Mouse (Mus musculus) midbrain, embryonic 12.5 days (tissue): ENCODE measurements around the gene Slc7a5. TPM values are rescaled to one million over a fixed set of nuclear protein-coding genes. Genes with fewer than 3 reads are reported as not detected.

Source experiments
- ATAC-seq: fragments of 200-750 bp; cut with Nextera tagmentation; 2 replicates; pipeline ENCODE4 v1.8.0; 2017; ENCODE audit warnings: low read depth, moderate TSS enrichment, moderate library complexity; ENCODE audit not compliant: low FRiP score
- H3K27ac ChIP-seq: fragments of 300-500 bp; sonication (generic); replicated peaks from 2 replicates; pipeline ENCODE4 v1.5.1; 2016; ENCODE audit warnings: mild to moderate bottlenecking
- H3K27me3 ChIP-seq: fragments of 300-500 bp; sonication (generic); 2 replicates; pipeline ENCODE4 v1.6.1; 2016; ENCODE audit warnings: mild to moderate bottlenecking
- H3K36me3 ChIP-seq: fragments of 300-500 bp; sonication (generic); 2 replicates; pipeline ENCODE4 v1.6.1; 2016
- H3K4me1 ChIP-seq: fragments of 300-500 bp; sonication (generic); 2 replicates; pipeline ENCODE4 v1.6.1; 2016
- H3K4me2 ChIP-seq: fragments of 300-500 bp; sonication (generic); replicated peaks from 2 replicates; pipeline ENCODE4 v1.6.1; 2016; ENCODE audit warnings: mild to moderate bottlenecking, moderate library complexity
- H3K4me3 ChIP-seq: fragments of 300-500 bp; sonication (generic); 2 replicates; pipeline ENCODE4 v1.5.1; 2016; ENCODE audit warnings: mild to moderate bottlenecking
- H3K9ac ChIP-seq: fragments of 300-500 bp; sonication (generic); replicated peaks from 2 replicates; pipeline ENCODE4 v1.6.1; 2016; ENCODE audit warnings: mild to moderate bottlenecking, moderate library complexity
- H3K9me3 ChIP-seq: fragments of 300-500 bp; sonication (generic); 2 replicates; pipeline ENCODE4 v1.6.1; 2016; ENCODE audit warnings: mild to moderate bottlenecking
- WGBS: fragments of 180-500 bp; shearing (Covaris S2); methylation state at CpG from one replicate; pipeline ENCODE4 v1.1.7; 2016; 5-methylcytosine and 5-hydroxymethylcytosine counted together
- polyA plus RNA-seq: library from polyadenylated mRNA; unstranded; fragments of >200 nt; fragmentation: Nextera tagmentation; extraction: Ambion mirVana; gene quantifications from 2 replicates; pipeline ENCODE4 v1.2.1, GENCODE M21; 2016

Slc7a5 gene
- polyA plus RNA-seq, 1 experiment from 2014 or later = 37.6 TPM

- Histone ChIP-seq H3K9me3 (no peaks in the 10 kb centered on the region), H3K36me3 (0 out of 2 replicates have a peak, but pooled peaks cover 3% of the 10 kb centered on the region), H3K4me1 (peaks cover 46% of the 10 kb centered on the region), H3K27ac (peak overlapping the region; percentile 83), H3K4me3 (peak overlapping the region; percentile 33), H3K27me3 (0 out of 2 replicates have a peak, but pooled peaks cover 10% of the 10 kb centered on the region), H3K4me2 (peak overlapping the region; percentile 59), H3K9ac (peak overlapping the region; percentile 49)
- WGBS = 56% methylated on average over 19 of the region's 19 CpGs
- no peak for ATAC-seq
Observed at GRCm38 (mm10) chr8:121948321-121949145, 41.0 kb upstream of the Slc7a5 start.

- peak; percentile 28 for ATAC-seq
- Histone ChIP-seq H3K4me3 (peak overlapping the region; percentile 33), H3K9me3 (no peaks in the 10 kb centered on the region)
Observed at GRCm38 (mm10) chr8:121947753-121948141, 40.3 kb upstream of the Slc7a5 start.

GRCm38 (mm10) chr8:121947047-121947752 is 39.7 kb upstream of the Slc7a5 start:
- peak overlapping the region; percentile 59 for H3K4me2 ChIP-seq
- WGBS = 25% methylated on average over 19 of the region's 19 CpGs
- peak overlapping the region; percentile 25; the same call in 1 of the 2 replicates for H3K9ac ChIP-seq
- no peak for ATAC-seq
- no peaks in the 10 kb centered on the region for H3K36me3 ChIP-seq
- peak overlapping the region; percentile 33 for H3K4me3 ChIP-seq
- H3K4me1 ChIP-seq = peaks cover 37% of the 10 kb centered on the region
- peak overlapping the region; percentile 83 for H3K27ac ChIP-seq
- no peaks in the 10 kb centered on the region for H3K9me3 ChIP-seq
- H3K27me3 ChIP-seq = 0 out of 2 replicates have a peak, but pooled peaks cover 10% of the 10 kb centered on the region

More at GRCm38 (mm10) chr8:121947753-121948141, 40.3 kb upstream of the Slc7a5 start:
- peak overlapping the region; percentile 83 for H3K27ac ChIP-seq
- H3K4me2 ChIP-seq = peak overlapping the region; percentile 59
- peak overlapping the region; percentile 49 for H3K9ac ChIP-seq
- 0 out of 2 replicates have a peak, but pooled peaks cover 10% of the 10 kb centered on the region for H3K27me3 ChIP-seq
- H3K4me1 ChIP-seq = peaks cover 43% of the 10 kb centered on the region
- under 1% methylated on average over 18 of the region's 18 CpGs for WGBS
- 0 out of 2 replicates have a peak, but pooled peaks cover under 1% of the 10 kb centered on the region for H3K36me3 ChIP-seq

- Histone ChIP-seq H3K9ac (no peak overlapping the region), H3K4me3 (no peak overlapping the region), H3K4me2 (no peak overlapping the region), H3K27me3 (0 out of 2 replicates have a peak, but pooled peaks cover 10% of the 10 kb centered on the region), H3K27ac (0 out of 2 replicates have a peak overlapping the region, but pooled peaks have one; percentile 83), H3K4me1 (peaks cover 29% of the 10 kb centered on the region), H3K36me3 (no peaks in the 10 kb centered on the region), H3K9me3 (no peaks in the 10 kb centered on the region)
- ATAC-seq = no peak
- 86% methylated on average over 7 of the region's 7 CpGs for WGBS
Observed at GRCm38 (mm10) chr8:121946351-121946750, 38.9 kb upstream of the Slc7a5 start.

GRCm38 (mm10) chr8:121944831-121945230 is 37.3 kb upstream of the Slc7a5 start, which contains the start of gene Car5a:
Car5a (minus strand) TSS chr8:121944904.
- no peak within 1 kb of the TSS for H3K27ac ChIP-seq
- H3K27me3 ChIP-seq = 0 out of 2 replicates have a peak, but pooled peaks cover 10% of the 10 kb centered on the region
- H3K4me2 ChIP-seq = no peak within 1 kb of the TSS
- H3K9ac ChIP-seq = no peak within 1 kb of the TSS
- no peak within 1 kb of the TSS for H3K4me3 ChIP-seq
- H3K36me3 ChIP-seq = no peaks in the 10 kb centered on the region
- H3K4me1 ChIP-seq = peaks cover 28% of the 10 kb centered on the region
- no peaks in the 10 kb centered on the region for H3K9me3 ChIP-seq
- ATAC-seq = no peak

- H3K27ac ChIP-seq = no peak overlapping the region
- no peak for ATAC-seq
- H3K27me3 ChIP-seq = 0 out of 2 replicates have a peak, but pooled peaks cover 10% of the 10 kb centered on the region
- 86% methylated on average over 8 of the region's 8 CpGs for WGBS
- no peak overlapping the region for H3K9ac ChIP-seq
- H3K36me3 ChIP-seq = no peaks in the 10 kb centered on the region
- peaks cover 22% of the 10 kb centered on the region for H3K4me1 ChIP-seq
- no peak overlapping the region for H3K4me2 ChIP-seq
- H3K9me3 ChIP-seq = no peaks in the 10 kb centered on the region
- H3K4me3 ChIP-seq = no peak overlapping the region
Observed at GRCm38 (mm10) chr8:121943716-121944115, 36.2 kb upstream of the Slc7a5 start.

- no peak overlapping the region for H3K4me2 ChIP-seq
- H3K36me3 ChIP-seq = no peaks in the 10 kb centered on the region
- H3K4me3 ChIP-seq = no peak overlapping the region
- H3K27ac ChIP-seq = no peak overlapping the region
- peaks cover 16% of the 10 kb centered on the region for H3K4me1 ChIP-seq
- no peak overlapping the region for H3K9ac ChIP-seq
- whole genome bisulfite sequencing = 33% methylated on average over 2 of the region's 2 CpGs
- H3K27me3 ChIP-seq = 0 out of 2 replicates have a peak, but pooled peaks cover 10% of the 10 kb centered on the region
- no peaks in the 10 kb centered on the region for H3K9me3 ChIP-seq
- no peak for ATAC-seq
Observed at GRCm38 (mm10) chr8:121943057-121943540, 35.6 kb upstream of the Slc7a5 start.

GRCm38 (mm10) chr8:121938732-121939131 is 31.2 kb upstream of the Slc7a5 start:
- Histone ChIP-seq H3K27me3 (no peaks in the 10 kb centered on the region), H3K9me3 (no peaks in the 10 kb centered on the region), H3K36me3 (no peaks in the 10 kb centered on the region), H3K4me3 (no peak overlapping the region), H3K9ac (no peak overlapping the region), H3K4me2 (no peak overlapping the region), H3K27ac (no peak overlapping the region), H3K4me1 (peaks cover 16% of the 10 kb centered on the region)
- 88% methylated on average over 7 of the region's 7 CpGs for WGBS
- ATAC-seq = no peak

GRCm38 (mm10) chr8:121936391-121936790 is 28.9 kb upstream of the Slc7a5 start:
- Histone ChIP-seq H3K4me3 (no peak overlapping the region), H3K36me3 (no peaks in the 10 kb centered on the region), H3K4me1 (peaks cover 16% of the 10 kb centered on the region), H3K9ac (no peak overlapping the region), H3K27ac (no peak overlapping the region), H3K9me3 (no peaks in the 10 kb centered on the region), H3K4me2 (no peak overlapping the region), H3K27me3 (no peaks in the 10 kb centered on the region)
- no peak for ATAC-seq
- WGBS = 87% methylated on average over 14 of the region's 14 CpGs

- H3K4me2 ChIP-seq = no peak overlapping the region
- peak overlapping the region; percentile 63 for H3K27ac ChIP-seq
- no peaks in the 10 kb centered on the region for H3K36me3 ChIP-seq
- H3K4me3 ChIP-seq = no peak overlapping the region
- peaks cover 16% of the 10 kb centered on the region for H3K4me1 ChIP-seq
- no peak overlapping the region; the same call in 1 of the 2 replicates for H3K9ac ChIP-seq
- no peaks in the 10 kb centered on the region for H3K9me3 ChIP-seq
- 43% methylated on average over 12 of the region's 12 CpGs for WGBS
- ATAC-seq = peak; percentile 89
- H3K27me3 ChIP-seq = no peaks in the 10 kb centered on the region
Observed at GRCm38 (mm10) chr8:121935341-121936294, 28.1 kb upstream of the Slc7a5 start.

GRCm38 (mm10) chr8:121934923-121935322 is 27.4 kb upstream of the Slc7a5 start:
- Histone ChIP-seq H3K4me3 (no peak overlapping the region), H3K4me1 (peaks cover 16% of the 10 kb centered on the region), H3K9me3 (no peaks in the 10 kb centered on the region), H3K27ac (peak overlapping the region; percentile 63), H3K9ac (no peak overlapping the region; the same call in 1 of the 2 replicates), H3K4me2 (no peak overlapping the region), H3K36me3 (no peaks in the 10 kb centered on the region), H3K27me3 (no peaks in the 10 kb centered on the region)
- 0 out of 2 replicates have a peak, but pooled peaks have one; percentile 28 for ATAC-seq
